Mouse (Mus musculus) heart, embryonic 14.5 days (tissue): ENCODE results near the gene Phlda1. TPM values are rescaled to one million over a fixed set of nuclear protein-coding genes. Genes with fewer than 3 reads are reported as not detected.
A peak's percentile ranks its signal among the peaks of the same experiment; 100 is the strongest.

Experiments
- ATAC-seq: fragments of 200-750 bp; cut with Nextera tagmentation; 2 replicates; pipeline ENCODE4 v1.8.0; 2017; ENCODE audit warnings: low read depth, moderate TSS enrichment; ENCODE audit not compliant: insufficient number of reproducible peaks, insufficient read depth, low FRiP score
- H3K27ac ChIP-seq, 2 experiments: fragments of 200-500 bp in 1 of 2; fragments of 300-500 bp in 1 of 2; sonication (generic) in 1 of 2; replicated peaks in 1 of 2; 2 replicates each; pipeline ENCODE4 v1.5.1; 2012 to 2014; ENCODE audit warnings: low read depth in 2 of 2, low read length in 2 of 2, control low read depth in 1 of 2, mild to moderate bottlenecking in 1 of 2, mixed read lengths in 1 of 2; ENCODE audit not compliant: control insufficient read depth in 1 of 2, insufficient read depth in 1 of 2
- H3K27me3 ChIP-seq: fragments of 300-500 bp; sonication (generic); 2 replicates; pipeline ENCODE4 v1.6.1; 2014; ENCODE audit warnings: mild to moderate bottlenecking, low read length, control low read depth; ENCODE audit not compliant: control insufficient read depth, insufficient read depth
- H3K36me3 ChIP-seq: fragments of 300-500 bp; sonication (generic); 2 replicates; pipeline ENCODE4 v1.6.1; 2014; ENCODE audit warnings: mild to moderate bottlenecking, control low read depth, low read length, mixed read lengths; ENCODE audit not compliant: control insufficient read depth, insufficient read depth
- H3K4me1 ChIP-seq, 2 experiments: fragments of 200-500 bp in 1 of 2; fragments of 300-500 bp in 1 of 2; sonication (generic) in 1 of 2; 2 replicates each; pipeline ENCODE4 v1.6.1; 2012 to 2014; ENCODE audit warnings: low read length in 2 of 2, control low read depth in 1 of 2, mixed read lengths in 1 of 2; ENCODE audit not compliant: control insufficient read depth in 2 of 2, insufficient read depth in 2 of 2
- H3K4me2 ChIP-seq: fragments of 300-500 bp; sonication (generic); 2 replicates; pipeline ENCODE4 v1.6.1; 2014; ENCODE audit warnings: mild to moderate bottlenecking, low read length
- H3K4me3 ChIP-seq, 2 experiments: fragments of 200-500 bp in 1 of 2; fragments of 300-500 bp in 1 of 2; sonication (generic) in 1 of 2; 2 replicates each; pipeline ENCODE4 v1.5.1; 2012 to 2014; ENCODE audit warnings: low read length in 2 of 2, mild to moderate bottlenecking in 2 of 2, control low read depth in 1 of 2, low read depth in 1 of 2, moderate library complexity in 1 of 2; ENCODE audit not compliant: control insufficient read depth in 1 of 2, insufficient read depth in 1 of 2
- H3K9ac ChIP-seq: fragments of 300-500 bp; sonication (generic); 2 replicates; pipeline ENCODE4 v1.6.1; 2014; ENCODE audit warnings: mild to moderate bottlenecking, low read length
- H3K9me3 ChIP-seq: fragments of 300-500 bp; sonication (generic); 2 replicates; pipeline ENCODE4 v1.6.1; 2016; ENCODE audit warnings: low read length, control low read depth; ENCODE audit not compliant: control insufficient read depth
- WGBS: fragments of 180-500 bp; shearing (Covaris S2); extraction: QIAGEN DNeasy Blood & Tissue Kit; methylation state at CpG from one replicate; pipeline ENCODE4 v1.1.7; 2014; 5-methylcytosine and 5-hydroxymethylcytosine counted together
- polyA plus RNA-seq: library from polyadenylated mRNA; unstranded; fragments of >200 nt; fragmentation: Nextera tagmentation; extraction: Ambion mirVana; gene quantifications from 2 replicates; pipeline ENCODE4 v1.2.1, GENCODE M21; 2014

The Phlda1 gene
- polyA plus RNA-seq, 1 experiment from 2014 or later, result 23.3 TPM

GRCm38 (mm10) chr10:111512036-111512568, 6.0 kb downstream of the Phlda1 start:
- Histone ChIP-seq H3K36me3 (no peaks in the 10 kb centered on the region; the same call in 1 of the 2 replicates), H3K4me1 (peaks cover 17 to 42% of the 10 kb centered on the region in 2 experiments), H3K4me2 (no peak overlapping the region), H3K4me3 (no peak overlapping the region), H3K9me3 (no peaks in the 10 kb centered on the region), H3K9ac (no peak overlapping the region), H3K27me3 (no peaks in the 10 kb centered on the region), H3K27ac (no peak overlapping the region)
- WGBS, result 66% methylated on average over 10 of the region's 10 CpGs
- no peak for ATAC-seq

- 88% methylated on average over 5 of the region's 5 CpGs for WGBS
- Histone ChIP-seq H3K27me3 (no peaks in the 10 kb centered on the region), H3K4me1 (peaks cover 15 to 40% of the 10 kb centered on the region in 2 experiments), H3K9me3 (no peaks in the 10 kb centered on the region), H3K27ac (no peak overlapping the region), H3K4me3 (no peak overlapping the region), H3K36me3 (no peaks in the 10 kb centered on the region), H3K4me2 (no peak overlapping the region), H3K9ac (no peak overlapping the region)
- no peak for ATAC-seq
These were observed 8.3 kb downstream of the Phlda1 start for GRCm38 (mm10) chr10:111514282-111514885.

GRCm38 (mm10) chr10:111515071-111516010, 9.3 kb downstream of the Phlda1 start:
- WGBS, result 68% methylated on average over 17 of the region's 17 CpGs
- H3K4me1 ChIP-seq, result peaks cover 16 to 40% of the 10 kb centered on the region in 2 experiments
- no peak overlapping the region for H3K4me2 ChIP-seq
- no peak overlapping the region for H3K4me3 ChIP-seq
- ATAC-seq, result no peak
- H3K9ac ChIP-seq, result no peak overlapping the region
- H3K36me3 ChIP-seq, result no peaks in the 10 kb centered on the region
- H3K27me3 ChIP-seq, result no peaks in the 10 kb centered on the region
- H3K9me3 ChIP-seq, result no peaks in the 10 kb centered on the region
- peak overlapping the region in 1 of 2 experiments; percentile 47; a peak in 1 of 4 replicates for H3K27ac ChIP-seq

GRCm38 (mm10) chr10:111516172-111516588, 10.1 kb downstream of the Phlda1 start:
- Histone ChIP-seq H3K4me1 (peaks cover 20 to 46% of the 10 kb centered on the region in 2 experiments), H3K4me3 (no peak overlapping the region), H3K27me3 (no peaks in the 10 kb centered on the region), H3K9me3 (no peaks in the 10 kb centered on the region), H3K36me3 (no peaks in the 10 kb centered on the region), H3K9ac (no peak overlapping the region), H3K27ac (peak overlapping the region; percentile 10 to 47; a peak in 3 of 4 replicates), H3K4me2 (peak overlapping the region; percentile 32; the same call in 1 of the 2 replicates)
- peak; percentile 51 for ATAC-seq
- 38% methylated on average over 13 of the region's 13 CpGs for WGBS

DNA sequence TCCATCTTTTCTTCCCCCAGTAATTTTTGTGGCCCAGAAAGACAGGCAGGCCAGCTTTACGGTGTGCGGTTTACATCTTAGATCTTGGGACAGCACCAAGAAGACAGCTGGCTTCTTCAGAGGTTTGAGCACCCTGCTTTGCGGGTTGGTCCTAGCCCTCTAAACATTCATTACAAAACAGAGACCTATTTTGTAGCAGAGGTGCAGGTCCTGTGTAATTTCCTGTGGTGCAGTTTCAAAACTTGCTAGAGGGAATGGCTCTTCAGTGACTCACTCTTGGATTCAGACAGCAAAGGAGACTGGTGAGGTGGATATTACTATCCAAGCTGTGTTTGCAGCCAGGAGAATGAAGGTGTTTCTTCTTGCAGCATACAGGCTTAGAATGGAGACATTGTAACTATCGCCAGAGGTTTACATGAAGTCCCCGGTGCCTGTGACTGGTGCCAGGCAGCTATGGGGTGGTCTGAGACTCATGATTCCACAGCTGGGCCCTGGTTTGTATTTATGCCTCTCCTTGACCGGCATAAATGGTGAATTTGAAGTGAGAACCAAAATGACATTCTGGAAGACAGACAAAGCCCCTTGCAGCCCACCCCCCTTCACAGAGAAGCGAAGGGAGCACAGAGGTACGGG, 10.8 kb downstream of the Phlda1 start:
- 85% methylated on average over 8 of the region's 8 CpGs for WGBS

DNA sequence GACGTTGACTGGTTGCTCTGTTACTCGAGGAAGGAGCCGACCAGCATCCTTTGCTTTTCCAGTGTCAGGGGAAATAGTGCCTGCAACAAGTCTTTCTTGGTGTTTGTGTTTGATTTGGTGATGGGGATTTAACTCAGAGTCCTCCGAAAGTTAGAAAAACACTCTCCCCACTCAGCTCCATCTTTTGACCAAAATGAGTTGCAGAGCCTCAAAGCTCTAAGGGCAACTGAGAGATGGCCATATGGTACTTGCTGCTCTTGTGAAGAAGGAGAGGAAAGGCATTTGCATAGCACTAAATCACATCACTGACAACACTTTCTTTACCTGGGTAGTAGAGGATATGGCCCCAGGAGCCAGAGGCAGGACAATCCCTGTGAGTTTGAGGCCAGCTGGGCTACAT, 12.3 kb downstream of the Phlda1 start:
- Histone ChIP-seq H3K27me3 (no peaks in the 10 kb centered on the region), H3K27ac (no peak overlapping the region), H3K36me3 (no peaks in the 10 kb centered on the region), H3K9me3 (no peaks in the 10 kb centered on the region), H3K4me1 (peaks cover 18 to 40% of the 10 kb centered on the region in 2 experiments), H3K9ac (no peak overlapping the region), H3K4me3 (no peak overlapping the region), H3K4me2 (no peak overlapping the region)
- no peak for ATAC-seq
- WGBS, result 78% methylated on average over 4 of the region's 4 CpGs

More for the DNA sequence above, 10.8 kb downstream of the Phlda1 start:
- ATAC-seq, result no peak
- Histone ChIP-seq H3K9ac (no peak overlapping the region), H3K4me3 (no peak overlapping the region), H3K4me1 (peaks cover 20 to 46% of the 10 kb centered on the region in 2 experiments), H3K27ac (peak overlapping the region in 1 of 2 experiments; percentile 47; a peak in 2 of 4 replicates), H3K36me3 (no peaks in the 10 kb centered on the region), H3K27me3 (no peaks in the 10 kb centered on the region), H3K4me2 (no peak overlapping the region), H3K9me3 (no peaks in the 10 kb centered on the region)
